Mouse (Mus musculus): ENCODE data around the gene Rab23.

DNA sequence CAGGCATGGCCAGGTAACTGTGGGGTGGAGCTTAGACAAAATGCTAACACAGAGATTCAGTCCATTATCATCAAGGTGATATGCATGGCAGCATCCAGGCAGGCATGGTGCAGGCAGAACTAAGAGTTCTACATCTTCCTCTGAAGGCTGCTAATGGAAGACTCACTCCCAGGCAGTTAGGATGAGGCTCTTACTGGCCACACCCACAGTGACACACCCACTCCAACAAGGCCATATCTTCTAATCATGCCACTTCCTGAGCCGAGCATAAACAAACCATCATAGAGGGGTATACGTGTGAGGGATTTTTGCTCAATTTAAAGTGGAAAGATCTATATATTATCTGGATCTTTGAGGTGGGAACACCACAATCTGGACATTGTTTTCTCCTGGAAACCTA, 10.1 kb upstream of the Rab23 start:
- TF ChIP-seq EP300 (optimal IDR thresholded peaks at IDR 0.05) (no peak), CTCF (IDR thresholded peaks at IDR 0.05; ENCODE audit: low read depth) (no peak)

Measured in stomach, postnatal 0 days (tissue).